Mouse (Mus musculus): ENCODE results near the gene Fam102b.

DNA sequence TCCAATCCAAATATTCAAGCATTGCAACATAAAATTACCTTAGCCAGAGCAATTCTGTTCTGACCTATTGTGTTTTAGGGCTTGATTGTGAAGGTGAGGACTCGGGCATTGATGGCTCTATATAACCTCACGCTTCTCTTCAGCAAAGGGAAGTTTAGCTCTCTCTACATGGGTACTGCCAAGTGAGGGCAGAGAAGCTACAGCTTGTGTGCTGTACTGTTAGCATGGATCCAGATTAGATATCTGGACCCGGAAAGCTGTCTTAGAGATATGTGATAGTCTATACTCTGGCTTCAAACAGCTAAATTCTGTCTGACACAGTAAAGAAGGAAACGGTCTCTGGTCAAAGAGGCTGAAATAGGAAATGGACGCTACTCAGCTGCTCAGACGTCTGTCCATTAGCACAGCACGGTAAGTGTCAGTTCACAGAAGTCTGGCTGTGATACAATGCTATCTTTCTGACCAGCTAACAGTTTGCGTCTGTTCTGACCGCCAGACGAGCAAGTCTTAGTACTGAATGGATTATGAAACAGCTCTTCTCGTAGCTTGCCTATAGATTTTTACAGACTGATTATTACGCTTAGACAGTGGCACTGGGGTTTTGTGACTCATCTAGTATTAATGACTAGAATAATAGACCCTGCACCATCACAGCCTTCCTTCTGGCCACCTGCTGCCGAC, 53.3 kb downstream of the Fam102b start:
- no peak for TF ChIP-seq MAFK (IDR thresholded peaks at IDR 0.05; ENCODE audit: insufficient read depth, low read depth, low read length)
- no peak for TF ChIP-seq ZC3H11A (IDR thresholded peaks at IDR 0.05; ENCODE audit: borderline replicate concordance, low read depth, low read length)
- no peak for TF ChIP-seq ZNF384 (IDR thresholded peaks at IDR 0.05; ENCODE audit: low read depth, low read length)

Data from ES-E14 (cell line).